Mouse (Mus musculus) lung, postnatal 0 days (tissue): Measurements from ENCODE around the gene Ugt1a8.

Source experiments
- CTCF ChIP-seq: IDR thresholded peaks from 2 replicates; pipeline ENCODE4 v1.5.1; 2016; ENCODE audit warnings: antibody characterized with exemption, mild to moderate bottlenecking
- EP300 ChIP-seq: IDR thresholded peaks from 2 replicates; pipeline ENCODE4 v1.6.1; 2016; ENCODE audit warnings: antibody characterized with exemption, mild to moderate bottlenecking, control low read depth

GRCm38 (mm10) chr1:88258881-88259642 is 171.4 kb downstream of the Ugt1a8 start:
- TF ChIP-seq CTCF (no peak), EP300 (no peak)
